Mouse (Mus musculus): ENCODE measurements around the gene Zfyve27. TPM values are rescaled to one million over a fixed set of nuclear protein-coding genes. Genes with fewer than 3 reads are reported as not detected.

Gene Zfyve27
- polyA plus RNA-seq, 1 experiment from 2014 or later: 25.3 TPM

DNA sequence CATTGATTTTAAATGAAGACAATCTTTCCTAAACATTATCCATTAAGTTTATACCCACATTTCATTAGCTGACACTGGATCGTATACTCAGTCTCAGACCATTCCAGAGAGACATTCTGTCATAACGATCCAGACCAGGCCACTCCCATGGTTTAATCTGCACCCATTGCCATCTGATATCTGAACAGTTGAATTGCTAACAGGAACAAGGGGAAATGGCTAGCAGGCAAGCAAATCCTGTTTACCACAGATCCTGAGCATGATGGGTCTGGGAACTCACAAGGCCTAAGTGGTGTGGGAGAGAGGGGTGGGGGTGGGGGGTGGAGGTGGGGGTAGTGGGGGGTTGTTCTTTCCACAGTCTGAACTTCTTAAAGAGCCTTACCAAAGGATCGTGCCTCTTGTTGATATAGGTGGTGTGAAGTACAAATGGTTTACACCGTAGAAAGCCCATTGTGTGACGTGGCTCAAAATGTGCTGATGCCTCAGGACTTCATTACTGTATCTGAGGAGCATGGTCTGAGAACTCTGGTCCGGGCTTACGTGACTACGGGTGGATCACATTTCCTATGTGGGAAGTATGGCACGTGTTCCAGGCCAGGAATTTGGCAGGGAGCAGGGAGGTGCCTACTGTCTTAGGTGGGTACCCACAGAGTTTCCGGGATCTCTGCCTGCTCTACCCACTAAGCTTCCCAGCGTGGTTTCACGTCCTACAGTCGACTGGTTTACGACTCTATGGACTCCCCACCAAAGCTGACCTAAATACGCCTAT is 25.1 kb upstream of the Zfyve27 start:
- no peak for DNase-seq (ENCODE audit: low spot score)
- TF ChIP-seq CTCF (IDR thresholded peaks at IDR 0.05) (no peak), EP300 (IDR thresholded peaks at IDR 0.05) (peak; percentile 19; the same call in 1 of the 2 replicates)
- 68% methylated on average over 15 of the region's 15 CpGs for WGBS
- H3K27ac ChIP-seq (ENCODE audit: low read length): no peak overlapping the region
- H3K9me3 ChIP-seq (ENCODE audit: low read length): no peaks in the 10 kb centered on the region
- no peaks in the 10 kb centered on the region for H3K36me3 ChIP-seq (ENCODE audit: insufficient read depth, low read length)
- no peak overlapping the region for H3K9ac ChIP-seq (replicated peaks; ENCODE audit: low read depth)
- no peak overlapping the region for H3K4me3 ChIP-seq (ENCODE audit: low read depth, low read length)
- no peaks in the 10 kb centered on the region for H3K4me1 ChIP-seq (ENCODE audit: insufficient read depth, low read depth, low read length)
- no peak overlapping the region for H3K4me2 ChIP-seq (replicated peaks; ENCODE audit: low read depth, low read length)
- ATAC-seq: peak; percentile 65
- no peaks in the 10 kb centered on the region for H3K27me3 ChIP-seq (replicated peaks; ENCODE audit: insufficient read depth, low read length)

DNA sequence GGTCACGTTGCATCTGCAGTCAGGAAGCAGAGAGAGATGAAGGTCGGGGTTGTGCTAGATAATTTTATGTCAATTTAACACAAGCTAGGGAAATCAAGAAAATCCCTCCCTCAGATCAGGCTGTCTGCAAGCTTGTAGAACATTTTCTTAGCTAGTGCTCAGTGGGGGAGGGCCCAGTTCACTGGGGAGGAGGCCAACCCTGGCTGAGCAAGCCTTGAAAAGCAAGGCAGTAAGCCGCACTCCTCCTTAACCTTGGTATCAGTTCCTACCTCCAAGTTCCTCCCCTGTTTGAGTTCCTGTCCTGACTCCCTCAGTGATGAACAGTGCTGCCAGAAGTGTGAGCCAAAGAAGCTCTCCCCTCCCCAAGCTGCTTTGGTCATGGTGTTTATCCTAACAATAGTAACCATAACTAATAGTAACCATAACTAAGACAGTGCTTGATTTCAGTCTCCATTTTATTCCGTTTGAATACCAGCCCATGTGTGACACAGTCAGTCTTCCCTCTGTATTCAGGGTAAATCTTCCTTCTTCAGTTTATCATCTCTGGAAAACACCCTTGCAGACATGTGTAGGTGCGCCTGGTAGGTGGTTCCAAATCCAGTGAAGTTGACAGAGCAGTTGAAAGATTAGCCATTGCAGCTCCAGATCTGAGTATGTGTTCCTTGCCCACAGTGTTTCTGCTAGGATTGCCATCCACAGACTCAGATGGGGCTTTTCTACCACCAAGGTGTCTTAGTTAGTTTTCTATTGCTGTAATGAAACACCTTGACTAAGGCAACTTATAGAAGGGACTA is 23.8 kb upstream of the Zfyve27 start:
- Histone ChIP-seq H3K27ac (ENCODE audit: low read length) (no peak overlapping the region), H3K36me3 (ENCODE audit: insufficient read depth, low read length) (no peaks in the 10 kb centered on the region), H3K9ac (replicated peaks; ENCODE audit: low read depth) (no peak overlapping the region), H3K4me3 (ENCODE audit: low read depth, low read length) (no peak overlapping the region), H3K4me2 (replicated peaks; ENCODE audit: low read depth, low read length) (no peak overlapping the region), H3K27me3 (replicated peaks; ENCODE audit: insufficient read depth, low read length) (no peaks in the 10 kb centered on the region), H3K9me3 (ENCODE audit: low read length) (no peaks in the 10 kb centered on the region), H3K4me1 (ENCODE audit: insufficient read depth, low read depth, low read length) (0 out of 2 replicates have a peak, but pooled peaks cover 3% of the 10 kb centered on the region)
- ATAC-seq: no peak
- TF ChIP-seq CTCF (IDR thresholded peaks at IDR 0.05) (no peak), EP300 (IDR thresholded peaks at IDR 0.05) (no peak)
- no peak for DNase-seq (ENCODE audit: low spot score)
- 80% methylated on average over 5 of the region's 5 CpGs for WGBS

DNA sequence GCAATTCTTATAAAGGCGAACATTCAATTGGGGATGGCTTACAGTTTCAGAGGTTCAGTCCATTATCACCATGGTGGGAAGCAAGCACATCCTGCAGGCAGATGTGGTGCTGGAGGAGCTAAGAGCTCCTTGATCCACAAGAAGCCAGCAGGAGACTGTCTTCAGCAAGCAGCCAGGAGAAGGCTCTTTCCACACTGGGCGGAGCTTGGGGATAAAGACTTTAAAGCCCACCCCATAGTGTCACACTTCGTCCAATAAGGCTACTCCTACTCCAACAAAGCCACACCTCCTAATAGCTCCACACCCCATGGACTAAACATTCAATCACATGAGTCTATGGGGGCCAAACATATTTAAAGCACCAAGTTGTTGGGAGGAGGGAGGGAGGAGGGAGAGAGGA is 21.8 kb upstream of the Zfyve27 start:
- peaks cover 21% of the 10 kb centered on the region for H3K4me1 ChIP-seq (ENCODE audit: insufficient read depth, low read depth, low read length)
- 72% methylated on average over 3 of the region's 3 CpGs for WGBS
- no peak for DNase-seq (ENCODE audit: low spot score)
- no peak for ATAC-seq
- no peak overlapping the region for H3K9ac ChIP-seq (replicated peaks; ENCODE audit: low read depth)
- H3K27me3 ChIP-seq (replicated peaks; ENCODE audit: insufficient read depth, low read length): no peaks in the 10 kb centered on the region
- no peaks in the 10 kb centered on the region for H3K36me3 ChIP-seq (ENCODE audit: insufficient read depth, low read length)
- H3K4me2 ChIP-seq (replicated peaks; ENCODE audit: low read depth, low read length): no peak overlapping the region
- H3K9me3 ChIP-seq (ENCODE audit: low read length): no peaks in the 10 kb centered on the region
- no peak overlapping the region for H3K4me3 ChIP-seq (ENCODE audit: low read depth, low read length)
- TF ChIP-seq EP300 (IDR thresholded peaks at IDR 0.05) (no peak), CTCF (IDR thresholded peaks at IDR 0.05) (no peak)
- no peak overlapping the region for H3K27ac ChIP-seq (ENCODE audit: low read length)

DNA sequence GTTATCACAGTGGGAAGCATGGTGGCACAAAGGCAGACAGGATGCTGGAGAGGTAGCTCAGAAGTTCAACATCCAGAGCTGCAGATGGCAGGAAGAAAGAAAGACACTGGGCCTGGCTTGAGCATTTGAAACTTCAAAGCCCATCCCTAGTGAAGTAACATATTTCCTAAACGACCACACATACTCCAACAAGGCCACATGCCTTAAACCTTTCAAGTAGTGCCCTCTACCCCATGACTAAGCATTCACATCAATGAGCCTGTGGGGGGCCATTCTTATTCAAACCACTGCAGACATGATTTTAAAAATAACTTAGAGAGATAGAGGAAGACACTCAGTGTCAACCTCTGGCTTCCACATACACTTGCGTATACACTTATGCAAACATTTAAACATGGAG is 21.0 kb upstream of the Zfyve27 start:
- no peaks in the 10 kb centered on the region for H3K36me3 ChIP-seq (ENCODE audit: insufficient read depth, low read length)
- no peak overlapping the region for H3K4me2 ChIP-seq (replicated peaks; ENCODE audit: low read depth, low read length)
- no peak for DNase-seq (ENCODE audit: low spot score)
- H3K9me3 ChIP-seq (ENCODE audit: low read length): no peaks in the 10 kb centered on the region
- TF ChIP-seq EP300 (IDR thresholded peaks at IDR 0.05) (no peak), CTCF (IDR thresholded peaks at IDR 0.05) (no peak)
- no peaks in the 10 kb centered on the region for H3K27me3 ChIP-seq (replicated peaks; ENCODE audit: insufficient read depth, low read length)
- no peak for ATAC-seq
- no peak overlapping the region for H3K27ac ChIP-seq (ENCODE audit: low read length)
- H3K9ac ChIP-seq (replicated peaks; ENCODE audit: low read depth): no peak overlapping the region
- 71% methylated on average over 2 of the region's 2 CpGs for WGBS
- H3K4me3 ChIP-seq (ENCODE audit: low read depth, low read length): no peak overlapping the region
- peaks cover 22% of the 10 kb centered on the region for H3K4me1 ChIP-seq (ENCODE audit: insufficient read depth, low read depth, low read length)

DNA sequence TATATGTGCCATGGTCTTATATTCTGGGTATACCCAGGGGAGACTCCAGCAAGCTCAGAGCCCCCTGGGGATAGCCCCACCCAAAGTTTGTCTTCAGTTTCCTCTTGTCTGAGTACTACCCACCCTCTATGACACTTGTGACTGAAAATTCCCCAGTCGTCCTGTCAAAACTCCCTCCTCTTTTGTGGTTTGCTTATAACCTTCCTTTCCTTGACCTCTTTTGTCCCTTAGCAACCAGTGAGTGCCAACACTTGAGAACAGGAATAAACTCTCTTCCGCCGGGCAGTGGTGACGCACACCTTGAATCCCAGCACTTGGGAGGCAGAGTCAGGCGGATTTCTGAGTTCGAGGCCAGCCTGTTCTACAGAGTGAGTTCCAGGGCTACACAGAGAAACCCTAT is 19.7 kb upstream of the Zfyve27 start:
- Histone ChIP-seq H3K36me3 (ENCODE audit: insufficient read depth, low read length) (no peaks in the 10 kb centered on the region), H3K4me1 (ENCODE audit: insufficient read depth, low read depth, low read length) (peaks cover 25% of the 10 kb centered on the region), H3K4me3 (ENCODE audit: low read depth, low read length) (no peak overlapping the region), H3K4me2 (replicated peaks; ENCODE audit: low read depth, low read length) (no peak overlapping the region), H3K27me3 (replicated peaks; ENCODE audit: insufficient read depth, low read length) (no peaks in the 10 kb centered on the region), H3K27ac (ENCODE audit: low read length) (peak overlapping the region; percentile 83; the same call in 1 of the 2 replicates), H3K9ac (replicated peaks; ENCODE audit: low read depth) (no peak overlapping the region), H3K9me3 (ENCODE audit: low read length) (no peaks in the 10 kb centered on the region)
- peak; percentile 10; the same call in 1 of the 2 replicates for ATAC-seq
- DNase-seq (ENCODE audit: low spot score): peak; percentile 90
- TF ChIP-seq CTCF (IDR thresholded peaks at IDR 0.05) (no peak), EP300 (IDR thresholded peaks at IDR 0.05) (no peak)
- 30% methylated on average over 6 of the region's 6 CpGs for WGBS

DNA sequence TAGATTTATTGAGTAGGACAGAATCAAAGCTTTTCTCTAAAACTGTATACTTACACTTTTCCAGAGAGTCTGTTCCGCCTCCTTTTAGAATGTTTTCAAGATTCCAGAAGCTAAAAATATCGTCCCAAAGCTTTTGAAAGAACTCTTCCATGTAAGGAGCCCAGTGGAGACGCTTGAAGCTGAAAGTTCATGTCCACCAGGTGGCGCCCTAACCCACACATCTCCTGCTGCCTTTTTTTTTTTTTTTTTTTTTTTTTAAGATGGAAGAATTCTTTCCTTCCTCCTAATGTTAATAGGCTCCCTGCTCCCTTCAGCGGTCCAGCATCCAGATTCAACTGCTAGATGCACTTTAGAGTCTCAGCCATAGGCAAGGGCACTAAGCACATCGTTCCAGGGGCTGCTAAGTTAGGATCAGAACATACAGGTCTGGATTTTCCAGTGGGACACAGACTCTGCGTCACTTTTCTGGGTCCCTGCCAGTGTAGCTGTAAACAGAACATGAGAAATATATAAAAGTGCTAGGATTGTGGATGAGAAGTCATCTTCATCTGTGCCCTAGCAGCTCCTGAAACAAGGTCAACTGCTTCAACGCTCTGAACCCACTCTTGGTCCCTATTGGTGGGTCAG is 19.1 kb upstream of the Zfyve27 start:
- H3K9ac ChIP-seq (replicated peaks; ENCODE audit: low read depth): no peak overlapping the region
- H3K4me1 ChIP-seq (ENCODE audit: insufficient read depth, low read depth, low read length): peaks cover 31% of the 10 kb centered on the region
- H3K27ac ChIP-seq (ENCODE audit: low read length): peak overlapping the region; percentile 83
- DNase-seq (ENCODE audit: low spot score) (peak; percentile 93), ATAC-seq (no peak)
- H3K36me3 ChIP-seq (ENCODE audit: insufficient read depth, low read length): no peaks in the 10 kb centered on the region
- no peak overlapping the region for H3K4me3 ChIP-seq (ENCODE audit: low read depth, low read length)
- TF ChIP-seq CTCF (IDR thresholded peaks at IDR 0.05): peak; percentile 77
- TF ChIP-seq EP300 (IDR thresholded peaks at IDR 0.05): peak; percentile 4; the same call in 1 of the 2 replicates
- H3K27me3 ChIP-seq (replicated peaks; ENCODE audit: insufficient read depth, low read length): no peaks in the 10 kb centered on the region
- H3K4me2 ChIP-seq (replicated peaks; ENCODE audit: low read depth, low read length): no peak overlapping the region
- 11% methylated on average over 8 of the region's 8 CpGs for WGBS
- no peaks in the 10 kb centered on the region for H3K9me3 ChIP-seq (ENCODE audit: low read length)
